Mouse (Mus musculus) left cerebral cortex, postnatal 10 days (tissue): ENCODE results near the gene Aipl1. TPM values are rescaled to one million over a fixed set of nuclear protein-coding genes. Genes with fewer than 3 reads are reported as not detected.

Experiments
- DNase-seq, 2 experiments: peaks; one replicate each; pipeline ENCODE4 v3.0.0; 2021 to 2022; ENCODE audit warnings: low spot score in 2 of 2, mixed read lengths in 1 of 2; ENCODE audit errors: extremely low spot score in 1 of 2
- intact Hi-C: fragments of 180-260 bp; cut with DNase I; formaldehyde crosslinking; loops from one replicate; pipeline ENCODE4 v1.15.1; 2025
- total RNA-seq, 2 experiments: library from RNA; stranded (reverse); gene quantifications; 2 replicates each; pipeline ENCODE4 v1.2.3; 2021

Gene Aipl1
- total RNA-seq, 2 experiments from 2014 or later: 0.24 TPM; not detected in 1

GRCm38 (mm10) chr11:72025843-72026242, 11.5 kb downstream of the Aipl1 start:
- no peak for DNase-seq
- intact Hi-C loops: loop anchor here (10.0 kb wide), 2 partner anchors 181 to 351 kb away; no protein-coding TSS in a partner anchor

DNA sequence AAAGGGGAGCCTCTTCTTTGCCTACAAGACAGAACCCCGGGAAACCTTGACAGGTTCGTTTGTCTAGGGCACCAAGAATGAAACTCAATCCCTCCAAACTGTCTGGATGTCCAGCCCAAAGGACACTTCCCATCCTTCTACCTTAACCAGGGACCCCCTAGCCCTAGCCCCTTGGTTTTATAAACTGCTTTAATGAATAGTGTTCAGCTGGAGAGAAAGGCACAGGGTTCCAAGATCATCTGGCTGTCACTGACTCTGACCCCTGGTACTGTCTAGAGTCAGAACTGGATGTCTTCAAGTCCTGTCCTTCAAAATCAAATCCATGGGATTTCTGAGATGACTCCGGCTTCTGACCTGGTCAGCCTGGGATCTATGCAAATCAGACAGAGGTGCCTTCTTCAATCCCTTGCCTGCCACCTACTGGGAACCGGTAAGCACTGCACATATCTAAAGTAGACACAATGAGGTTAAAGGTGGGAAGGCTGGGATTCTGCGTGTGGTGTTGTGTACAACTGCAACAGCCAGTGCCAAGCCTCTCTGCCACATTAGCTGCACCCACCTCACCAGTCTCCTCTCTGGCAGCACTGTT, 13.0 kb downstream of the Aipl1 start:
- peak in 1 of 2 experiments; percentile 70 for DNase-seq
- intact Hi-C loops: loop anchor here (10.0 kb wide), 2 partner anchors 179 to 349 kb away; no protein-coding TSS in a partner anchor

DNA sequence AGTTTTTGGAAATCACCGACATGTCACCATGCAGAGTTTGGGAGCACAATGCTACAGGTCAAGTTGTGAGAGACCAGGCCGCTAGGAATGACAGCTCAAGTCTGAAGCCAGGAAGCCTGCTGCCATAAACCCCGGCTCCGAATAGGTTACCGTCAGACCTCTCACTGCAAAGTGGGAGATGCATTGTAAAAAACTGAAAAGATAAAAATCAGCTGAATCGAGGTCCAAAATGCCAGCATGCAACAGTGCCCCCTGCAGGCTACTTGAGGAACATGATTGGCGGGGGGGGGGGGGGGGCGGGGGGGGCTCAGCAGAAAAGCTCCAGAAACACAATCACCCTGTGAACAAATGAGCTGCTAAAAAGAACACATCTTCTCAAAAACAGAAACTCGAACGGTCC, 13.7 kb downstream of the Aipl1 start:
- DNase-seq: no peak
- intact Hi-C loops: loop anchor here (10.0 kb wide), 2 partner anchors 179 to 349 kb away; no protein-coding TSS in a partner anchor

- intact Hi-C loops: loop anchor here (10.0 kb wide), 2 partner anchors 178 to 348 kb away; no protein-coding TSS in a partner anchor
- DNase-seq: no peak
These were observed 14.5 kb downstream of the Aipl1 start for GRCm38 (mm10) chr11:72022827-72023226.

DNA sequence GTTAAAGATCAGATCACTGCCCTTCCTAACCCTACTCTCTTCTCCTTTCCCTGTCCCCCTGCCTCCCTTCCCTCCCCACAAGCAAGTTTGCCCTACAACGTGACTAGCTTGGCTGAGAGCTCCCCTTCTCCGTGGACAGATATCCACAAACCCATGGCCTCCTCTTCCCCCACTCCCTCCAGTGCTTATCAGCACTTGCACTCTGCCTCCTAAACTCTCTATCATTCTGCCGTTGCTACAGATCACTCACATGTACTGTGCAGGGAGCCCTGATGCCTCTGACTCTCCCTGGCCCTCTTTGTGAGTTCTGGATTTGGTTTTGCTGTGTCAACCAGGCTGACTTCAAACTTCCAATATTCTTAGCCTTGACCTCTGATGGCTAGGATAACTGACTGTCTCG, 16.3 kb downstream of the Aipl1 start:
- intact Hi-C loops: loop anchor here (10.0 kb wide), 2 partner anchors 176 to 346 kb away; no protein-coding TSS in a partner anchor

GRCm38 (mm10) chr11:72017253-72017601, 20.1 kb downstream of the Aipl1 start:
- DNase-seq: no peak
- intact Hi-C loops: no loop called here

More for the DNA sequence above, 16.3 kb downstream of the Aipl1 start:
- DNase-seq: no peak

DNA sequence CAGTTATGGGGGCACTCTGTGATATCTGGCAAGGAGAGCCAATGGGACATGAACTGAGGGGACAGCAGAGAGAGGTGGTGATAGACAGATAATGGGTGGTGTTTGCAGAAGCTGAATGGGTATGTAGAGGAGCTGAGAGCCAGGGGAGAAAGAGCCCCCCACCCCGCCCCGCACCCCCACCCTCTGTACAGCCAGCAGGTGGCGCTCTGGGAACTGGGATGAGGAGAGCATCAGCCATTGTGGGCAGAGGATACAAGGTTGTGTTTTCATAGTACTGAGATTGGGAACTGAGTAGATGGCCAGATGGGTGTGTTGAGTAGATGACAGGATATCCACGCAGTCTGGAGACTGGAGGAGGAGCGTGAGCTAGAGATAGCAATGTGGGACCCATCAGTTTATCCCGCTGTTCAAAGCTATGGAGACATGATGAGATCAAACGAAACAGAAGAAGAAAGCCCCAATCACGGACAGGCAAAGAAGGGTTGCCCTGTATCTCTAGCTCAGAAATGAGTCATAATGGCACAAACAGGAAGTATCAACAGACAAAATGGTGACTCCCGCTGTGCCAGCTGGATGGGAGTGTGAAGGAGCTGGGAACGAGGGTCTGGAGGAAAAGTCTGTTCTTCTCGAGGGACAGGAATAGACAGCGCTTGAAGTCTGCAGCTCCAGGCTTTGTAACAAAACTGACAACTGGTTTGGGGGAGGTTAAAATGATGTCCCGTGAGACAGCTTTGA, 20.6 kb downstream of the Aipl1 start:
- intact Hi-C loops: no loop called here
- no peak for DNase-seq

- intact Hi-C loops: no loop called here
- DNase-seq: no peak
These were observed 22.6 kb downstream of the Aipl1 start for GRCm38 (mm10) chr11:72014674-72015073.

- intact Hi-C loops: no loop called here
- DNase-seq: no peak
These were observed 25.4 kb downstream of the Aipl1 start for GRCm38 (mm10) chr11:72011955-72012354.

DNA sequence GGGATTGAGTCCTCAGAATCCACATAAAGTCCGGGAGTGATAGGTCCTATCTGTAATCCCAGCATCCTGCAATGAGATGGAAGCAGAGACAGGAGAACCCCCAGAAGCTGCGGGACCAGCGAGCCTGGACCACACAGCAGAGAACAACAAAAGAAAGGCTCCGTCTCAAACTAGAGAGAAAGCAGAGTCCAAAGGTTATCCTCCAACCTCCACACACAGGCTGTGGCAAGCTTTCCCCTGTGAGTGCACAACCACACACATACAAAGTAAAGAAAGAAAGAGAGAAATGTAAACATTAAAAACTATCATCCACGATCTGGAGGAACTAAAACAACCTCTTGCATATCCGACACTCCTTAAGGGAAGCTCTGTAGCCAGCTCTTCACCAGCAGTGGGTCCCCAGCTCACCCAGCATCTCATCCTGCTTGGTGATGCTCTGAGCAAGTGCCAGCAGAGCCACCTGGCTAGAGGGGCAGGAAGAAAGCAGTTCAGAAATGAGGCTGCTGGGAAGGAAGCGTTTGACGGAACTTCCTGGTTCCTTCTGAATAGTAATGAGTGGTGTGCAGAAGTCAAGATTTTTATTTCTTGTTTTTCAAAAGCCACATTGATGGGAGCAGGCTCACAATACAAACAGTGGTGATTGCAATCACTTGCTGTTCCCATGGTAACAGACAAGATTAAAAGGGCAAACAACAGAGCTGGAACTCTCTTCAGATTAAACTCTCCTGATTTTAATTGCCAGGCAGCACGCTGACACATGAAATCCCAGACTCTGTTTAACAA, 26.2 kb downstream of the Aipl1 start:
- intact Hi-C loops: no loop called here
- DNase-seq: no peak

GRCm38 (mm10) chr11:72010367-72010766, 26.9 kb downstream of the Aipl1 start:
- intact Hi-C loops: no loop called here
- DNase-seq: no peak

GRCm38 (mm10) chr11:72005547-72005946, 31.8 kb downstream of the Aipl1 start:
- intact Hi-C loops: no loop called here
- no peak for DNase-seq

- intact Hi-C loops: no loop called here
- DNase-seq: no peak
These were observed 34.1 kb downstream of the Aipl1 start for GRCm38 (mm10) chr11:72003171-72003570.

DNA sequence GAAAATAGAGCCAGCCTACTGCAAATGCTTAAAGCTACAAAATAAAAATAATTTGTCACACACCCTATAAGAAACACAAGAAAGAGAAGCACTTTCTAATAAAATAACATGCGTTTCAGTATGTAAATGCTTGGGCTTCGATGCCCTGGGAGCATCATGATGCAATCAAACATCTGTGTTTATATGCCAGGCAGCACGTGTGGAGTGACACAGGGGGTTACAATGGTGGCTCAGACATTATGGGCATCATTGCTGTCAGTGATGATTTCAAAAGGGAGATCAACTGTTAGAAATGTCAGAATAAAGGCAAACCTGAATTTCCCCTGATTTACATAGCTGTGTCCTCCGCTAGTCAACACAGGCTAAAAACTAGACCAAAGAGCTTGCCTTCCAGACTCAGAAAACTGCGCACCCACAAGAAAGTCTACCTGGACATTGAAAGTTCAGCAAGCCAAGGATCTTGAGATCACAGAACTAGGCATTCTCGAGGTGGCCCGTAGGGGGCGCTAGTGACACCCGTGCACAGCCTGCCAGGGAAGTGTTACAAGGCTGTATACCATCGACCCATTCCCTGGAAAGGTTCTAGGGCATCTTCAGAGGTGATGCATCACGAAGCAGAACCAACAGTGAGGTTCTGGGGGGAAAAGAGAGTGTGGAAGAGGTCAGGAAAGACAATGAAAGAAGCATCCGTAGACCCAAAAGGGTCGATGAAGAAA, 35.0 kb downstream of the Aipl1 start:
- intact Hi-C loops: no loop called here

DNA sequence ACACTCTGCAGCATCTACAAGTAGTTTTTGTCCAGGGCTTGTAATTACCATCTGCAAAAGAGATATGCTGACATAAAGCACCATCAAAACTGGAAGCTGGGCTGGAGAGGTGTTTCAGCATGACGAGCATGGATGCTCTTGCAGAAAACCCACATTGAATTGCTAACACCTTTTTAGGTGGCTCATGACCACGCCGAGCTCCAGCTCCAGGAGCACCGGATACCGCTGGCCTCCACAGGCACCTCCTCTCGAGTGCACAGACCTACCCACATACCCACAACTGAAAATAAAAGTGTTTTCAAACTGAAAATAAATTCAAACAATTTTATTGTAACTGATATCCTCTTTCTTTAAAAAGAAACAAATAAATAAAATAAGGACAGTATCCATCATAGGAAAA, 37.1 kb downstream of the Aipl1 start:
- intact Hi-C loops: no loop called here
- no peak for DNase-seq

More for the DNA sequence above, 35.0 kb downstream of the Aipl1 start:
- DNase-seq: no peak

- intact Hi-C loops: no loop called here
- no peak for DNase-seq
These were observed 40.5 kb downstream of the Aipl1 start for GRCm38 (mm10) chr11:71996805-71997204.

GRCm38 (mm10) chr11:71995968-71996511, 41.3 kb downstream of the Aipl1 start:
- intact Hi-C loops: no loop called here
- DNase-seq: peak; percentile 48 to 75

DNA sequence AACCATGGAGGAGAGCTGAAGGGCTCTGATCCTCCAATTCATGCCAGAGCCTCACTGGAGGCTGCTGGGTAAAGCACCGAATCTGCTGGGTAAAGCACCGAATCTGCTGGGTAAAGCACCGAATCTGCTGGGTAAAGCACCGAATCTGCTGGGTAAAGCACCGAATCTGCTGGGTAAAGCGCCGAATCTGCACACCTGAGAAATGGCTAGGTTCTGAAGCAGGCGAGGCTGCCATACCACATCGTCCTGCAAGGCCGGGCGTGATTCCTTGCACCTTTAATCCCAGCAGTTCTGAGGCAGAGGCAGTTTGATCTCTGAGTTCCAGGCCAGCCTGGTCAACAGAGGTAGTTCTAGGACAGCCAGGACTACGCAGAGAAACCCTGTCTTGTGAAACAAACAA, 44.9 kb downstream of the Aipl1 start:
- intact Hi-C loops: no loop called here
- DNase-seq: no peak

DNA sequence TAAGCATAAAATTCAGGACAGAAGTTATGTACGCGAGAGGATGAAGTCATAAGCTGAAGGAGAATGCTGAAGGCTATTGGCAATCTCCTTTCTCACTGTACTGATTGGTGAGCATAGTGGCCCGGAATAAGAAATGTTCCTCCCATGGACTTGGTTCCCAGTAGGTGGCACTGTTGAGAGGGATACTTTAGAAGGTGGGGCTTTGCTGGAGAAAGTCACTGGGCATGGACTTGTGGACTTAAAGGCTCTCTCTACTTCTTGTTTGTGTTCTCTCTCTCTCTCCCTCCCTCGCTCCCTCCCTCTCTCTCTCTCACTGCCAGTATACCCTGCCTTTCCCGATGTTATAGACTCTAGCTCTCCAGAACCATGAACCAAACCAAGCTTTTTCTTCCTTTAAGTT, 45.8 kb downstream of the Aipl1 start:
- intact Hi-C loops: no loop called here
- DNase-seq: no peak
